Mouse (Mus musculus) cerebellum, adult 9-11 months (tissue): ENCODE data around the gene Abcc3.

Source experiments
- DNase-seq: peaks from one replicate; pipeline ENCODE4 v3.0.0; 2022

Abcc3 gene

DNA sequence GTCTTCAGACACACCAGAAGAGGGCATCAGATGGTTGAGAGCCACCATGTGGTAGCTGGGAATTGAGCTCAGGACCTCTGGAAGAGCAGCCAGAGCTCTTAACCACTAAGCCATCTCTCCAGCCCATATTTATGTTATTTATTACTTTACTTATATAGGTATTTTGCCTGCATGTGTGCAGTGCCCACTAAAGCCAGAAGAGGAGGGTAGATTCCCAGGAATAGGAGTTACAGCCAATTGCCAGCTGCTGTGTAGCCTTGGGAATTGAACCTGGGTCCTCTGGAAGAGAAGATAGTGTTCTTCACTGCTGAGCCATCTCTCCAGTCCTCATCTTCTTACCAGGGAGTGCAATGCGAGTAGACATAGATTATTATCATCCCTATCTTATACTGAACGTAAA lies 43.0 kb downstream of the Abcc3 start:
- DNase-seq, result no peak

DNA sequence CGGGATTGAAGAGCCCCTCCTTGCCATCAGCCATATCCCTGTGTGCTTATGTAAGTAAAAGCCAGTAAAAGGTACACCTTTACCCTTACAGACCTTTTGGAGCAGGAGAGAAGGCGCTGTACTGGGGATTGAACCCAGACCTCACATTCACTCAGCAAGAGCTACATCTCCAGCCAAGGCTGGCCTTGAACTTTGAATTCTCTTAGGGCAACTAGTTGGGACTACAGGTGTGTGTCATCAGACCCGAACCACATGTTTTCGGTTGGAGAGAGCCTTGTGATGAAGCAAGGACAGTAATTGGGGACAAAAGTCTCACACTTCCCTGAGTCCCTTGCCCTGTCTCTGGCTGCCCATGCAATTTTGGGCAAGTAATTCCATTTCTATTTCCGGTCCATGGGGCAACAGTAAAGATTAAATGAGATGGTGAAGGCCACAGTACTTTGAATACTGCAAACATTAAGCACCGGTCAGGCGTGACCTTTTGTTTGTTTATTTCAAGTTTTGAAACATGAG lies 45.7 kb downstream of the Abcc3 start:
- no peak for DNase-seq

DNA sequence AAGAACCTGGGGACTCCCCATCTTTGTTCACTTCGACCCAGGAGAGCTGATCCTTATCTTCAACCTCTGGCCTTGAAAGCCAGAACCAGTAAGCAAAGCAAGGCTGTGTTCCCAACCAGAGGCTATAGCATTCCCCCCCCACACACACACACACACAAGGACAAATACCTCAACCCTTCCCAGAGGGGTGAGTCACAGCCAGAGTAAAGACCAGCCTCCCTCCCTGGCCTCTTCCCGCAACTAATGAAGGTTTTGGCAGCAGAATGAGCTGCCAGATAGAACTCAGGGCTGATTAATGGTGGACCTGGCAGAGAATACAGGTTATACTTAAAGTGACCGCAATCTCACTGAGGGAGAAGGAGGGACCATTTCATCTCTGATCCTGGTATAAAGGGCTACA lies 46.2 kb downstream of the Abcc3 start:
- no peak for DNase-seq

DNA sequence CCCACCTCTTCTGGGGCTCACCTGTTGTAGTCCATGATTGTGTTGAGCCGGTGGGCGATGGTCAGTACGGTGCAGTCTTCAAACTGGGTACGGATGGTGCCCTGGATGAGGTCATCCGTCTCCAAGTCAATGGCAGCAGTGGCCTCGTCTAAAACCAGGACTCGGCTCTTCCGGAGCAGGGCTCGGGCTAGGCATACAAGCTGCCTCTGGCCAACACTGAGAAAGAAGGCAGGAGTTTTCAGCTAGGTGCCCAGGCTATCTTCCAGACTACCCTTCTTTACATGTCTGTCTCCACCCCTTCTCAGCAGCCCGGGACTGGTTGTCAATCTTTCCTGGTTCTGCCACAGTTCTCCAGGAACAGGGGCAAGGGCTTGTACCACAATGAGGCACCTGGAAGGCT lies 46.9 kb downstream of the Abcc3 start:
- no peak for DNase-seq

DNA sequence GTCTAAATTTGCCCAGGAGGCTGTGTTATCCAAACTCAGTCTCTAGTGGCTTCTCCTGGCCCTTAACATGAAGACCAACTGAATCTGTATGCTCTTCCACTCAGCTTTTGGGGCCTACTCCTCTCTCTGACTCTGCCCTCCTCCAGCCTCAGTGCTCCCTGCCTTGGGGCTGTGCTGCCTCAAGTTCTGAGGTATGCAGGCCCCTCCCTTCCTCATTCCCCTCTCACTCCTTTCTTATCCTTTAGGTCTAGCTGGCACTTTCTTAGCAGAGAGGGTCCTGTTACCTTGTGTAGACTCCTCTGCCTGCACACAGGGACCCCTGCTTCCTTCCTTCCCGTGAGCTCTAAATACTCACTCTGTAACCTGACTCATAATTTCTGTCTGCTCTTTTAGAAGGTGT lies 48.3 kb downstream of the Abcc3 start:
- DNase-seq, result no peak

DNA sequence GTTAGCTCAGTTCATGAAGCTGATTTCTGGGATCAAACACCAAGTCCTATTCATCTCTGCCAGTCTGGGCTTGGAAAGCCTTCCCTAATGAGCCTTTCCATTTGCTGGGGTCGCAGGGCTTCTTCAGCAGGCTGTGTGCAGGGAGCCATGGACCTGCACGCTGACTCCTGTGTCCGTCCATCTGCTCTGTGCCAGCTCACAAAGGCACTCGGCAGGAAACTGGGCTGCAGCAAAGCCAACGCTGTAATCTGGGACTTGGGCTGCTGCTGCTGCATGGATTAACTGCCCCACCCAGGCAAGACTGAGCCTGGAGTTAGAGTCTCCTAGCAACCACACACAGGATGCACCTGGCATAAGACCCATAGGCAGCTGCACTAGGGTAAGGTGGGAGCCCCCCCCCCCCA lies 48.8 kb downstream of the Abcc3 start:
- no peak for DNase-seq

DNA sequence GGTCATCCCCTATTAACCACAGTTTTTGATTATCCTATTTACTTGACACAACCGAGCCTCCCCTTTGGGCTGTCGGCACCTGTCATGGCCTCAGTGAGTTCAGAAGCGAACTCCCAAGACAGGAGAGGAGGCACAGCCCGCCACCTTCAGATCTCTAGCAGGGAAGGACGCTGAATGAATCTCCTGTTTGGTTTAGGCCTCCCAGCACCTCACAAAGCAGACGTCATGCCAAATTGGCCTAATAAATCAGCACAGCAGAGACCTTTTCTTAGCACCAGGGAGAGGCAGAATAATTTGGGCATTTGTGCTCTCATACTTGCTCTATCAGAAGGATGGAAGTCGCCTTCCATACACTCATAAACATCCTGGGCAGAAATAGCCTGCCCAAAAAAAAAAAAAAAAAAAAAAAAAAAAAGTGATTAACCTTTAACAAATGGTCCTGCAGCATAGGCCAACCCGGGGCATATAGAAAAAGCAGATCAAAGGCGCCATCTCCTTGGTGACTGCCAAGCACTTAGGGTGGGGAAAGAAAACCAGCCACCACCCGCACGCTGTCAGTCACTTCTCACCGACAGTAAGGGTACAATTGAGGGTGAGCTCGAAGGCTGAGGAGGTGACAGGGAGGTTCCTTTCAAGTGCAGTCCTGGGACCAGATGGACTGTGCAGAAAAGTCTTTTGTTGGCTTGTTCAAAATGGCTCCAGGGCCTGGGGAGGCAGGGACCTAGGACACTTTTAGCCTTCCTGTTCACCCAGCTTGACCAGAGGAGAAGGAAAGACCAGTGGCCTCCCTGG lies 50.5 kb downstream of the Abcc3 start:
- no peak for DNase-seq

DNA sequence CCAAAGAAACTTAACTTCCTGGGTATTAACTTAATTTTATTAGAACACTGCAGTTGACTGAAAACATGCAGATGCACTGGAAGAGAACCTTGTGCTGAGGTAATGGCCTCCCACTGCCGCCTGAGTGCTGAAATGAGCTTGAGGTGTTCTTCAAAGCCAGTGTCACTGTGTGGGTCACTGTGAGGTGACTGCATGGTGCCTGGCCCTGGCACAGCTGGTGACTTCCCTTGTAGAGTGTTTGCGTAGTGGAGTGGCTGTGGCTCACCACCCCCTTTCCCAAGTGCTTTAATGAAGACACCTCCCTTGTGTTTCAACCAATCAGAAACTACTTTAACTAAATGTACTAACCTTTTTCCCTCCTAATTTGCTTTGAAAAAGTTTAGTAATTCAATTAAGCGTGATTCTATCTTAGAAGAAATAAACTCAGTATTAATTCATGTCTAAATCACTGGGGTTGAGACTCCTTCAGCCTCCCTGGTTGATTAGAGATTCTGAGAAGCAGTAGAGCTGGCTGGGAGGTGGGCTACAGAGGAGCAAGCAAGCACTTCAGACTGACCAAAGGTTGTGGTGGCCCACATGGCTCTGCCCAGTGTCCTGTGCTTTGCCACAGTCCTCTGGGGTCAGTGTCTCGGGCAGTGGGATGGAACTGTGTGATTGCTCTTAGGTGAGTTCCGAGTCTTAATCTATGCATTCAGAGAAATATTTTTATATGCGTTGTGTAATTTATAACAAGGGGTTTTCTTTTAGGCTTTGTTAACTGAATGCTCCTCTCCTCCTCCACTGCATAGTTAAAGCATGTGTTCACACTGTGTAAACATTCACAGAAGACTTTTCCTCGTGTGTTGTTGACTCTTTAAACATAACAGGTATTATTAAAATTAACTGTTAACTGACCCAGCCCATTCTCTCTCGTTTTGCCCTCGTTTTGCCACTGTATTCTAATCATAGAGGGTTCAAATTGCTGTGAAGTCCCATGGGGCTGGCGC lies 51.6 kb downstream of the Abcc3 start:
- no peak for DNase-seq

DNA sequence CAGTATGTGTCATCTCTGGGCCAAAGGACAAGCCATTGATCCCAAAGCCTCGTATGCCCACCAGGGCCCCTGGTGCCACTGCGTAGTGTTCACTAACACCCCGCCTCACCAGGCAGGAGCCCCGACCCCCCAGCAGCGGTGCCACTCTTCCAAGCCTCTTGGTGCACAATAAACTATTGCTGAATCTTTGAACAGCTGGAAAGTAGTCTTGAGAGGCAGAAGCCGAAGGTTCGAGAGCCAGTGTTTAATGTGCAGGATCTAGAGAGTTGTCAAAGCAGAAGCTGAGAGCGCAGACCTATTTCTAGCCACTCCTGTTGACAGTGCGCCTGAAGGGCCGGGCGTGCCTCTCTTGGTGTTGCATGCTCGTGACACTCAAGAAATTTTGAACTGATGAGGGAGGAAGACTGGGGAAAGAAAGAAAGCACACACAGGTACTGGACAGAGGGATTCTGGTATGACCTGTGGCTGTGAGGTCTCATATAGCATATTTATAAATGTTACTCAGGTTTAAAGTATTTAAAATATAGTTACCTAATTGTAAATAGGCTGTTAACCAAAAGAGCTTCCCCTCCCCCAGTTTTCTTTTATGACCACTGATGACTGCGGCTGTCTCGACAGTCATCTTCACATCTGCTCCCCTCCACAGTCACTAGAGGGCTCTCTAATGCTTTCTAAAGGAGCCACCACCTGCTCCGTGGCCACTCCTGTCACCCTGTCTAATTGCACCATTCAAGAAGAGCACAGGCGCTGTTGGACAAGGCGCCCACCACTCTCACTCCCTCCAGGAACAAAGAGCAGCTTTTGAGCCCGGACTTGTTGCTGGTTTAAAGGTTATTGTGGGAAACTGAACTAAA lies 52.8 kb downstream of the Abcc3 start:
- DNase-seq, result peak; percentile 76

DNA sequence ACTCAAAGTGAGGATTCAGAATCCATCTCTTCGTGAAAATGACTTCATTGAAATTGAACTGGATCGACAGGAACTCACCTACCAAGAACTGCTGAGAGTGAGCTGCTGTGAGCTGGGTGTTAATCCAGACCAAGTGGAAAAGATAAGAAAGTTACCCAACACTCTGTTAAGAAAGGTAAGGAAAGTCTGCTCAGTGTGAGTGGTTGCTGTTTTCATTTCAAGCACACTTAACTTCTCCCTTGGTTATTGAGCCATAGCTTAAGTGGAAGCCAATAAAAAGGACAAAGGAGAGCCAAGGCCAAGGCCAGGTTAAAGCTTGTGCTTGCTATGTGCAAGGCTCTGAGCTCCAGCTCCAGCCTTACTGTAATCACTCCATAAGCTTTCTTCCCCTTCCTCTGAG lies 54.5 kb downstream of the Abcc3 start:
- DNase-seq, result no peak

DNA sequence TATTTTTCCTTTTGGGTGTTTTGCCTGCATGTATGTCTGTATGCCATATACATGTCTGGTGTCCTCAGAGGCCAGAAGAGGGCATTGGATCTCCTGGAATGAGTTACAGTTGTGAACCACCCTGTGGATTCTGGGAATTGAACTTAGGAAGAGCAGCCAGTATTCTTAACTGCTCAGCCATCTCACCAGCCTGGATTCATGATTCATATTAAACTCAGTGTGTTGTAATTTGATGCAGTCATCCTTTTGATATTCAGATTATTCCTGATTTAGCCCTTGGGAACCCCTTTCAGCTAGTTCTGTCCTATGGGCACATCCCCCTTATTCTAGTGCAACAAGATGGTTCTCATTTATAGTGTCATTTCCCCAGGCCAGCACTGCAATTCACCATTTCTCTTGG lies 56.2 kb downstream of the Abcc3 start:
- no peak for DNase-seq

DNA sequence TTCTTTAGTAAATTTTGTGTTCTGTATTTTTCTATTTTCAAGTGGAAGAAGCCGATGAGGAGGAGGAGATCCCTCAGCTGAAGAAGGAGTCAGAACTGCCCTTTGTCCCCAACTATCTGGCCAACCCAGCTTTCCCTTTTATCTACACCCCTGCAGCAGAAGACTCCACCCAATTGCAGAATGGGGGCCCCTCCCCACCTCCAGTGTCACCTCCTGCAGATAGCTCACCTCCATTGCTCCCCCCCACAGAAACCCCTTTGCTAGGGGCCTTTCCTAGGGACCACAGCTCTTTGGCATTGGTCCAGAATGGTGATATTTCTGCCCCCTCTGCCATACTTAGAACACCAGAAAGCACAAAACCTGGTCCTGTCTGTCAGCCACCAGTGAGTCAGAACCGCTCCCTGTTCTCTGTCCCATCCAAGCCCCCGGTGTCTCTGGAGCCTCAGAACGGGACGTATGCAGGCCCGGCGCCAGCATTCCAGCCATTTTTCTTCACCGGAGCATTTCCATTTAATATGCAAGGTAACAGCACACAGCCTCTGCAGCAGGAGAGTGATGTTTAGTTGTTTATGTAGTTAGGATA lies 58.3 kb downstream of the Abcc3 start:
- no peak for DNase-seq

DNA sequence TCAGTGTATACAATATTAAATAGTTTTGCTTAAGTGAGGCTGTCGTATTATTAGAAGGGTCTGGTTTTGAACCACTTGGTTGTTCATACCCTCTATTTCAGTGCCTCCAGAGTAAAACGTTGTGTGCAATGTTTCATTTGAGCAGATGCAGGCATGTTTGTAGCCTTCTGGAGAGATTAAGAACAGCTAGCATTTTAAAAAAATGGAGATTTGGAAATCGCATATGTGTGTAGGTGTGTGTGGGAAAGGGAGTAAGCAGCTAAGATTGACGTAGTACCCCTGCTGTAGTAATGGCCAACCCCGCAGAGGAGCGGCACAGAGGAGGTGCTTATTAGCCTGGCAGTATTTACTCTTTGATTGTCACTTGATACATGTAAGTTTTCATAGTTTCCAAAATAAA lies 60.1 kb downstream of the Abcc3 start:
- no peak for DNase-seq

DNA sequence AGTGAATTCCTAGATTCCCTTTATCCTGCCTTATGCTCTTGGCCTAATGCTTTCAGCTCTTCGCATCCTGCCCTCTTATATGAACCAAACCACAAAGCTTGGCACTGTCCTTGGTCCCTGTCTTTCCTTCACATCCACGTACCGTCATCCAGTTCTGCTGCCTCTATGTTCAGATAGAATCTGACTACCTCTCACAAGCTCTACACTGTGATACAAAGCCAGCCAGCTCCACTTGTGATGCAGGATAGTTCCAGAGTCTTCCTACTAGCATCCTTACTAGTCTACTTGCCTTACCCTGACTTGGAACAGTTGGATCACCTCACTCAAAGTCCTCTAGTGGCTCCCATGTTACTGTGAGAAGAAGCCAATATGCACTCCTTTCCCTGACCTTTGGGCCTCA lies 62.6 kb downstream of the Abcc3 start:
- DNase-seq, result no peak

DNA sequence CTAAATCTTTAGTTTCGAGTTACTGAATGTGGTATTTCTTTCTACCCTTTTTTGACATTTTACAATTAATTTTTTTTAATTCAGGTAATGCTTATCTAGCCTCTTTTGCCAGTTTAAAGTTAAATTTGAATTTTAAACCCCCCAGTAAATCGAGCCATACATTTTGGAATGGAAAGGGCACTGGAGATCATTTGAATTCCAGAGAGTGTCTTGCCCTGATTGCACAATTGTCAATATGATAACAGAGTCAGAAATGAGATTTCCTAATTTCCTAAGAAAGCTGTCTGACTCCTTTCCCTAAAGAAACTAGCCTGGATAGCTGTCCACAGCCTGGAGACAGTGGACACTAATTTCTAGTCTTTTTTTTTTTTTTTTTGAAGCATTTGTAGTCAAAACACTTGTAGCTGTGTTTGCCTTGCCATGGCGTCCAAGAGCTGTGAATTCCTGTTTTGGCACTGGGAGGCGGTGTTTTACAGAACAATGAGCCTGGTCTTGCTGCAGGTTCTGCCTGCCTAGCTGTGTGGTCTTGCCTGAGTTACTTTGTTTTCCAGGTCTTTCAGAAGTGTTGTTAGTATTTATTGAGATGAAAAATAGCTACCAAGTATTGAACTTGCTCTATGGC lies 63.4 kb downstream of the Abcc3 start:
- peak; percentile 78 for DNase-seq

DNA sequence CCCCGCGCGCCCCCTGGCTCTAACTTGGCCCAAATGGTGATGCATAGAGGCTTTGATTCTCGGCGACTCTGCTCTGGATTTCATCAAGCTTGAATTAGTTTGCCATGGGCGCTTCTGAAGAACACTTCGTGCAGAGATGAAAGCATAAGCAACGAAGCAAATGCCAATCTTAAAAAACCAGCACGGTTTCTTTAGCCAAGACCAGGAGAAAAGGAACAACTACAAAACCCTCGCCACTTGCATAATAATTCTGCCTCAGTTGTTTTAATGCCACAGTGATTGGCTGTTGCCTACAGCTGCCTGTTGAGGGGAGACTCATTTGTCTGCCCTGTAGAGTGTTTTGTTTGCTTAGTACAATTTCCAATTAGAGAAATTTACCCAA lies 64.2 kb downstream of the Abcc3 start:
- no peak for DNase-seq

DNA sequence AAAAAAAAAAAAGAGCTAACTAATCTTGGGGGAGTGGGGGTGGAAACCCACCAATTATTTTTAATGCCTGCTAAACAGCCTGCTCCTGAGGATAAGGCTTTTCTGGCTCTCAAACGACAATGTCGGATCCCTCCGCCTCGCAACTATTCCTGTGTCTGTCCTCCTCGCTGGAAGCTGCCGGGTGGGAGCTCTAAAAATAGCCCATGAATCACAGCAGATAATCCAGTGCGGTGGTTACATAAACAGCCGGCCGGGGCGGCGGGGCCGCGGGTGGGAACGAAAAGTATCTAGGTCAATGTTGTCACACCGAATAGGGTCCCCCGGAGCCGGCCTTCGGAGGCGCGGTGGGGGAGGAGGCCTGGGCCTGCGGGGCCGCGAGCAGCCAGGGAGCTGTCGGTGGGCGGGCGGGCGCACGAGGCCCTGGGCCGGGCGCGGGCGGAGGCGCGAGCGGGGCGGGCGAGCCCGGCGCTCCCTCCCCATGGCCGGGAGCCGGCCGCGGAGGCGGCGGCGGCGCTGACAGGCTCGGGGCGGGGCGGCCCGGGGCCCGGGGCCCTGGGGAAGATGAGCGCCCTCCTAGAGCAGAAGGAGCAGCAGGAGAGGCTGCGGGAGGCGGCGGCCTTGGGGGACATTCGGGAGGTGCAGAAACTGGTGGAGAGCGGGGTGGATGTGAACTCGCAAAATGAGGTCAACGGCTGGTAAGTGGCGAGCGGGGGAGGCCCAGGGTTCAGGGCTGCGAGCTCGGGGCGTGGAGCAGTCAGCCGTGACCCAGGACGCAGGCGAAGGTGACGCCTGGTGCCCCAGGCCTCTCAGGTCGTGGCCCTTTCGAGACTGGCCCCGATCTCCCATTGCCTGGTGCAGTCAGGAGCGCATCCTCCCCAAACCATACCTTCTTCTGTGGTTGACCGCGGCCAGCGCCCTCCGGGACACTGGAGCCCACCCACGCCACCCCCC lies 64.8 kb downstream of the Abcc3 start, which contains the start of gene Ankrd40:
Gene Ankrd40, plus strand, starts transcription at position 309 of the 951 bp plus-strand sequence.
- DNase-seq, result peak; percentile 98

DNA sequence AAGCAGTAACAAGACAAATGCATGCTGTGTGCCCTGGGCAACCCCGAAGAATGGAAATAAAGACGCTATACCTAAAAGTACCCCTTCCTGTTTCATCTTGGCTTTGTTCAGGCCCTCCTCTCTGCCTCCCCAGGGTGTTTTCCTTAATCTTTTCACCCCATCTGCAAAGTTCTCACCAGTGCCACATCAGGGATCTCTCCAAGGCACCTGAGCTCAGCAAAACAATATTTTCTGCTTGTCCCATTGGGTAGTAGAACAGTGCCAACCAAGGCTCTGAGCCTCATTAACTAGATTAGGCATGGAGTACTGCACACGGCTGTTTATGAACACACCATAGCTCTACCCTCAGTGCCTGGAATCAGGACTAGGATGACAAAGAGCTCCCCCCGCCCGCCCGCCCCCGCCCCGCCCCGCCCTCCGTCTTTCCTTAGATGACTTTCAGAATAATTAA lies 65.8 kb downstream of the Abcc3 start:
- peak; percentile 85 for DNase-seq

DNA sequence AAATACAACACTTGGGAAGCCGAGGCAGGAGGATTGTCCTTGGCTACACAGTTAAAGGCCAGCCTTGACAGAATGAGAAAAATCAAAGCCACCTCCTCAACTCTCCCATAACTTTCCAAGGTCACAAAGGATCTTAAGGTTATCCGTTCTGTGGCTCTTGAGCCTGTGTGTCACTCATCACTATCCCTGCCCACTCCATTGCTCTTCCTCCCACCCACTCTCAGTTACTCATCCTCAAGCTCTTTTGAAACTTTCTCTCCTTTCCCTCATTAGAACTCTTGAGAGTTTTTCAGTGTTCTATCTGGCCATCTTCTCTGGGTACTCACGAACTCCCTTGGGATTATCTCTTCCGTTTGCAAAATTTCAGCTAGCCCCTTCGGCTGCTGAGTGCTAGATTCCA lies 68.2 kb downstream of the Abcc3 start:
- no peak for DNase-seq

DNA sequence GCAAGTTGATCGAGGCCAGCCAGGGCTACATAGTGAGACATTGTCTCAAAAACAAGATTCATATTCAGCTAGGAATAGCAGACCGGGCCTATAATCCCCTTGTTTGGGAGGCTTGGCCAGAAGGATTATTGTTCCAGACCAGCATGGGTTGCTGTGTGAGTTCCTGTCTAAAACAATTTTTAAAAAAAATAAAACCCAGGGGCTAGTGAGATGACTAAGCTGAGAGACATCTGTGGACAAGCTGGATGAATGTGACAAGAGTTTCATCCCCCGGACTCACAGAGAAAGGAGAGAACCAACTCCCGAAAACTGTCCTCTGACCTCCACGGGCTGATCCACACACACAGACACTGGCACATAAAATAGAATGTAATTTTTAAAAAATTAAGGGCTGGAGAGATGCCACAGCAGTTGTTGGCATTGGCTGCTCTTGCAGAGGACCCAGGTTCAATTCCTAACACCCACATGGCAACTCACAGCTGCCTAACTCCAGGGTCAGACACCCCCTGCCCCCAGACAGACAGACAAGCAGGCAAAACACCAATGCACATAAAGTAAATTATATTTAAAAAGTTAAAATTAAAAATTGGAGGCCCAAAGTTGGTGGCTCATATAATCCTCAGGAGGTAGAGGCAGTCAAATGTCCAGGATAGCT lies 69.4 kb downstream of the Abcc3 start:
- DNase-seq, result no peak
